Mouse (Mus musculus) thymus, postnatal 36 days (tissue): ENCODE measurements around the gene Olfr847.

ENCODE experiments used
- DNase-seq, 2 experiments: peaks; one replicate each; pipeline ENCODE4 v3.0.0; 2022; ENCODE audit warnings: mixed read lengths in 2 of 2

Olfr847 gene

DNA sequence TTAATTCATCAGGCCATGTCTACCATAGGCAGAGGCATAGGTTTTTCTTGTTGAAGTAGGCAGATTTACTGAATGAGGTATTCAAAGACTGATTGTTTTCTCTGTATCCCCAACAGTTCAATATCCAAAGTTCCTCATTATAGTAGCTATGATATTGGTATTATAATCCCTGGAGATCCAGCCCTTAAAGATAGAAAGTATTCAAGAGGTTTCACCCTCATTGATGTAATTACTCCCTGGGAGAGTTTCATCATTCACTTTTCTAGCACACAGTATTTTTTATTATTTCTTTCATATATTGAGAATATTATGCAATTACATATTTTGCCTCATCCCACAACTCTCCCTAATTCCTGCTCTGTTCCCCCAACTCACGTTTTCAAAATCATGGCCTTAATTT is at the start of gene Olfr847:
TSS of gene Olfr847 (minus strand) at position 101 of the 400 bp plus-strand sequence.
- no peak for DNase-seq

GRCm38 (mm10) chr9:19363905-19364304 is 14.6 kb downstream of the Olfr847 start, which contains the start of gene Olfr846:
Olfr846 (minus strand) TSS chr9:19364005.
- no peak for DNase-seq

GRCm38 (mm10) chr9:19336157-19336556 is 42.3 kb downstream of the Olfr847 start, which contains the start of gene Olfr845:
Olfr845 (plus strand) TSS chr9:19336457.
- no peak for DNase-seq
